Mouse (Mus musculus): ENCODE data around the gene Rnf13.
"Not testable (repeated sequence)": the region's sequence is repeated elsewhere in the genome, so short reads cannot be mapped to it uniquely, and the experiment has no call there.

The Rnf13 gene

DNA sequence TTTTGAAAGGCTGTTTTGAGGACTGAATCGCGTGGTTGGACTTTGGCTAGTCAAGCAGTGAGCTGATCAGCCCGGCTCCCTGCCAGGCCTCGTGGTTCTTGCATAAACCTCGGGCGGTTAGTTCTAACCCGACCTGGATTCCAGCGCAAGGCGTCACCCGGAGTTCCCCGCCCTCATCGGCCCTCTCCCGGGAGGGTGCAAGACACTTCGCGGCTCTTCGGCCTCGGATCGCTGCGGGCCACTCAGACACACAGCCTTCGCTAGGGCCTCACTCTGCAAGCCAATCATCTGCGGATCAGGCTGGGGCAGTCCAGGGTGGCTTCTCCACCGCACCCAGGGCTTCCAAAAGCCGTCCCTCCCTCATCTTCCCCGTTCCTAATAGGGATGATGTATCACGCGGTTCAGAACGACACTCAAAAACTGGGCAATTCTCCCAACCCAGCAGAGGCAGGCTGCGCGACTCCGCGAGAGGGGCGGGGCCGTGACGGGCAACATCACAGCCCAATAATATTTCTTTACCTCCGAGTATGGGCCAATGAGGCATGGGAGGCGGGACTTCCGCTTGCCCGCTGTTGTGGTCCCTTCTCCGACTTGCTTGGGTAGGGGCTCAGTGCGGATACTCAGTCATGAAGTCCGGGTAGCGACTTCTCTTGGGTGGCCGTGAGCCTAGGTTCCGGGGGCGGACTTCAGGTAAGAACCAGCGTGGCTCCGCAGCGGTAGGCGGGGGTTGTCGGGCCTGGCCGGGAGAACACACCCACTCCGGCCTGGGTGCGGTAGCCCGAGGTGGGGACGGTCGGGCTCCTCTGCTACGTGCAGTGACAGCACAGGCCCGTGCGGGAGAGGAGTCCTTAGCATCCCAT lies at the start of gene Rnf13:
Rnf13 (plus strand) TSS at position 552 of the 860 bp plus-strand sequence.
- peak; percentile 93 for DNase-seq (ENCODE audit: low spot score in 2 of 2)

DNA sequence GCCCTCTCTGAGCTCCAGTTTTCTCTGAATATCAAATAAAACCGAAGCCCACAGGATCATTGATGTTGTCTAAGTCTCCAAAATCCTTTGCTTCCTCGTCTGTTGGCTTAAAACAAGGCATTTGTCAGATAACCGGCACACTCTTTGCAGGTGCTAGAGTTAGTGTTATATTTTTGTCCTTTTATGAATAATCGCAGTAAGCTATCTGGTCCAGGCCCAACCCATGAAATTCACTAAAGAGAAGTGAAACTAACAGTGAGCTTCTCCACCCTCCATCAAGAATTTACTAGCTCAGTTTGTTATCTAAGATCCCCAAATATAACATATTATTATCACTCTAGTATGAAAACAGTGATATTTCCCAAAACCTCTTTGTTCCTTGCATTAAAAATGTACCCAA lies 44.1 kb upstream of the Rnf13 start:
- DNase-seq (ENCODE audit: low spot score in 2 of 2): peak; percentile 30 to 60

DNA sequence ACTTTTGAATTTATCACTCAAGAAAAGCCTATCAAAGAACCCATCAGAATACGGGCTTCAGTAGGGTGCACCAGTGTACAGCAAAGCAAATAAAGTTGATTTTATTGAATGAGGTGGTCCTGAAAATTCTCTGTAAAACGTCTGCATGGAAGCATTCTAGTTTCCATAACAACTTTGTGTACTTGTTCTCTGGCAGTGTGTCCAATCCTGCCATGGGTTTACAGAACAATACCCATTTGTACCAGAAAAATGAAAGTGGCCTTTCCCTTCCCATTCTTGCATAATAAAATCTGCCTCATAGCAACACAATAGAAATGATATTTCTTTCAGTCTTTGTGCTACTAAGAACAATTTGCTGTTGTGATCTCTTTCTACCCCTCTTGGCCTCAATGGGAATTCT lies 43.1 kb upstream of the Rnf13 start, which contains the start of gene Ankub1:
Ankub1 (minus strand) TSS at position 81 of the 400 bp plus-strand sequence.
- no peak for DNase-seq (ENCODE audit: low spot score in 2 of 2)

DNA sequence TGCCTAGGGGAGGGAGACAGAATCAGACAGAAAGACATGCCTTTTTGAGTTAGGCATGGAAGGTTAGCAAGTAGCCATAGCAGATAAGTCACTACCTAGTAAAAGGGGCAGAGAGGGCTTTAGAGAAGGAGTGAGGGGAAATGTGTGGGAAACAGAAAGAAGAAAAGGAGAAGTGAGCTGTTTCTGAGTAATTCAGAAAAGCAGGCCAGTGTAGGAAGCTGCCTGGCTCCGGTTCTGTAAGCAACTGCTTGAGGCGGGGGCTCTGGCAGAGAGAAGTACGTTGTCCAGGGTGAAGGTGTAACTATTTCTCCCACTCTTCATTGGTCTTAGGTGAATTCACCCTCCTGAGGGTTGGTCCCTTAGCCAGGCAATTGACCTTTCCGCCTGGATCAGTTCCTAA lies 39.6 kb upstream of the Rnf13 start:
- DNase-seq (ENCODE audit: low spot score in 2 of 2): peak; percentile 22 to 27

DNA sequence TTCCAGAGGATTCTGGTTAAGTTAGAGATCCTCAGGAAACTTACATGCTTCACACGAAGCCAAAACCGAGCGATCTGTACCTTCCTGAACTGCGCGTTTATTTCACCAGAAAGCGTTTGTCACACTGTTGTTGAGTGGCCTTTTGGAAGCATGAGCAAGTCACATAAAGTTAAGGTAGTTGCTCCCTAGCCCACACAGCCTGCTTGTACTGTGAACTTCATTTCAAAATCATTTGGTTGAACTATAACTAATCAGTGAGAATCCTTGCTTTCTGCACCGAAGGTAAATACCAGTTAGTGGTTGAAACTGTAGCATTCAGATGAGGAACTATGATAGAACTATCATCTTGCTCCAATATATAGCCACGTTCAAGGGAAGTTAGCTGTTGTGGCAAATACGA lies 39.1 kb upstream of the Rnf13 start:
- no peak for DNase-seq (ENCODE audit: low spot score in 2 of 2)

DNA sequence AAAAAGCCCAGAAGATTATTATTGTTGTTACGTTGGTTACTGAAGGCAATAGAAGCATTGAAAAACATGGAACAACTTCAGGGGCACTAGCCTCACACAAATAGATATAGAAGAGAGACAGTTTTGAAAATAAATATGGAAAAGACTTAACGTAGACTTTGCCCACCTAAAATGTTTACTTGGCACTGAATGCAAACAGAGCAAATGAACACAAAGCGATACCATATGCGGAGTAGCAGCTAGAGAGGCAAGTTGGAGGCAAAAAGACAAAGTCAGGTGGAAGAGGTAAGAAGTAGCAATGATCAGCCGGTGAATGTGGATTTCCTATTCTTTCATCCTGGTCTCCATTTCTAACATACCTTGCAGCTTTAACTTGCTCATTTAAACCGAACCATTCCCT lies 21.7 kb upstream of the Rnf13 start:
- no peak for DNase-seq (ENCODE audit: low spot score in 2 of 2)

DNA sequence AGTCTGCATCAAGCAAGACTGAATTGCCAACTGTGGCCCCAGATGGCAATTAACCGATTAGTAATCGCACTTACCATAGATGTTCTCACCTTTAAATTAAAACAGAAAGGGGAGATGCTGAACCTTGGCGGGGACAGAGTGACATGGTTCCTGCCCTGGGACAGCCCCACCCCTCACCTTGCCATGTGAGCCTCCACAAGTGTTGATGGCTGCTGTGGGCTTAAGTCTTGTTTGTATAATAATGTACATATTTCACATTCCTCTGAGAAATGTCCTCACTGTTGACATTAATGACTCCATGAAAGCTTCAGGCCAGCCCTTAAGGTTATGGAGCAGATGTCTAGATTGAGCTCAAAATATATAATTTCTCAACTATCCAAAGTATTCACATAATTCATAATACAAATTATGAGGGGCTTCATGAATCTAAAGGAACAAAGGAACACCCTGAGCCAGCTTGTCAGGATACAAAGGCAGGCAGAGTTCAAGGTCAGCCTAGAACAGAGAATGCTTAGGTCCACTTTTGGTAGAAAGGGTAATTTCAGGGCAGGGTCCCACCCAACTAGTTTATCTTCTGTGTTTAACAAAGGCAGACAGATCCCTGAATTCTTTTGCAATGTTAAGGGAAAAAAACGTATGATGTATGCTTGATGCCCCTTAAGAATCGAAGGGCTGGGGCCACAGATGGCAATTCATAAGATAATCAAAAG lies 3.5 kb upstream of the Rnf13 start:
- DNase-seq (ENCODE audit: low spot score in 2 of 2): no peak

DNA sequence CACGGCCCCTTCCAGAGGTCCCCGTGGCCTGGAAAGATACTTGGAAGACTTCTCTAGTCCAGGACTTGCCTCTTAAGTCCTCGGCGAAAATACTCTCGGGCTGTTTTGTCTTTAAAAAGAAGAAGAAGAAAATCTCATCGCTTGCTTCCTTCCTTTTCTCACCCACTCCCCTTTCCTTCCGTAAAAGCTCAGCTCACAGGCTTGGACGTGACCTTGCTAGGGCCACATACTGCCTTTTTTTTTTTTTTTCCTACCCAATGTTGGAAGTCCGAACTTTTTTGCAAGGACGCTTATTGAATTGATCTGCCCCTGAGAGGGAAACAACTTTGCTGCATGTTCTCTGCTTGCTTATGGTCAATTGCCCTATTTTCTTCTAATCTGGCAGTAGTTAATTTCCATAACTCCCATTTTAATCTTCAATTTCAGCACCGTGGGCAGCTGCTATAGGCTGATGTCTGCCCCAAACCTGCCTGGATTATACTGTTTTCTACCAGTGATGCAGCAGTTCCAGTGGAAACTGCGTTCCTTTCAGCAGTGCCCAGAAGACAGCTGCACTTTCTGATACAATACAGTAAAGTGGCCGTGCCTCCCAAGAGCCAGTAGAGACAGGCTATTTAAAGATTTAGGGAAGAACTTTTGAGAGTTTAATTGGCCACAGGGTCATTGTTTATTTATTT lies 695 bp downstream of the Rnf13 start:
- DNase-seq (ENCODE audit: low spot score in 2 of 2): no peak

DNA sequence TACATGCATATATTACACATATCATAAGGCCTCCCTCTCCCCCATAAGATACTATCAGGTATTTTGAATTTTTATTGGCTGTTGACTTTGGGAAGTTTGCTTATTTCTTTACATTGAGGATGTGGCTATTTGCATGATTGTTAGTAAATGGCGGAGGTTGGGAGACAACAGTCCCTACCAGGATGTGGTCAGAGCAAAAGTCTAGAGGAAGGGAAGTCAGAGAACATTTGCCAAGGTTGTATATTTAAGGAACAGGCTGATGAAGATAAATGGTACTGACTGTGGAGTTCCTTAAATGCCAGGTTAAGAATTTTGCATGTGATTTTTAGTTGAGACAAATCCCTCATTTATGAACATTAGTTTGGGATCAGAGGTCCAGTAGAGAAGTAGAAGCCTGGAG lies 4.0 kb downstream of the Rnf13 start:
- no peak for DNase-seq (ENCODE audit: low spot score in 2 of 2)

DNA sequence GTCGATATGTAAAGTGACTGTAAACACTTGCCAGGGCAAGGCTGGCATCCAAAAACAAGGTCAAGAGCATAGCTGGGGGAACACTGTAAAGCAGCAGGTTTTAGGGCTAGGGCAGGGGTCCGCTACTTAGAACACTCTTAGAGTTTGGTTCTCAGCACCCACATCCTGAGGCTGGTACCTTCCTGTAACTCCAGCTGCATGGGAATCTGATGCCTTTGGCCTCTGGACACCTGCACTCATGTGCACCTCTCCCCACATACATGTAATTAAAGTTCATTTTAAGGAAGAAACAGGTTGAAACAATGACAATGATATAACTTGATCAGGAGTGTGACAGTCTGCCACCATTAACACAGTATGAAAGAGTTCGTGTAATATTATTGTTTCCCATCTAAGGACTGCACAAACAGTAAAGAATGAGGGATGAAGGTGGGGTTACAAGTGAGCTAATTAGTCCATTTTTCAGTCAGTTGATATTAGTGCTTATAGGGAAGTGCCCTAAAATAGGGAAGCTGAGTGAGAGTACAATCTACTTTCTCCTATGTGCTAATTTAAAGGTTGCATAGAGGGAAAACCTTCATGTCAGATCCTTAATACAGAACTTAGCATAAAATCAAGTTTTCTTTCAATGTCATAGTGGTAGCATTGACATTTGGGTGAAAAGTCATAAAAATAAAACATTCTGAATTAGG lies 12.9 kb downstream of the Rnf13 start:
- no peak for DNase-seq (ENCODE audit: low spot score in 2 of 2)

DNA sequence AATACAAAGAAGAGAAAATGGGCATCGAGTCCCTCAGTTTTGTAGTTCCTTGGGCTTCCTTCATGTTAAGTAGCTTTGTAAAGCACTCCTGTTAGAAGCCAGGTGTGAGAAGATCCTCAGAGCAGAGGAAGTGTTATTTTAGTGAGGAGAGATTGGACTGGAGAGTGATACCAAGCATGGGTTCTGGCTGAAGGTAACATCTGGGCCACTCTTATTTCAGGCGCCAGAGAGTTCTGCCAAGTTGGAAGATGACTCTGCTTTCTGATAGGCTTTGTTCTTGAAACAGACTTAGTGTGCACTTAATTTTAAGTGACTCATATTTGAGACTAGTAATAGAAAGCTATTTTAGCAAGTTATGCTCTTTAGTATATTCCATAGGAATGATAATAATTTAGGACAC lies 41.1 kb downstream of the Rnf13 start:
- DNase-seq (ENCODE audit: low spot score in 2 of 2): no peak

DNA sequence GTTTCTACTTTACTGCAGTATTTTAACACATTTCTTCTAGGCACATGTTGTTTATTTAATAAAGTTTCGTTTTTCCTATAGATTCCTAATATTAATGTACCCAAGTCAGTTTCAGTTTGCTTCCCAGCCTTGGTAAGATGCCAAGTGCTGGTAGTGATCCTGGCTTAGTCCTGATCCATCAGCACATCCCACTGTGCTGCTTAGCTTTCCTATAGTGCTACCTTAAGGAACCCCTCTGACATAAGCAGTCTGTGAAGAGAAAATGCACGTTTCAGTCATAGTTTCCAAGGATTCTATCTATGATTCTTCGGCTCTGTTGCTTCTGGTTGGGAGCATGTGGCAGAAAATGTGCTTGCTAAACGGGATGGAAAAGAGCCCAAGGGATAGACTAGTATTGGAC lies 52.6 kb downstream of the Rnf13 start:
- DNase-seq (ENCODE audit: low spot score in 2 of 2): no peak

DNA sequence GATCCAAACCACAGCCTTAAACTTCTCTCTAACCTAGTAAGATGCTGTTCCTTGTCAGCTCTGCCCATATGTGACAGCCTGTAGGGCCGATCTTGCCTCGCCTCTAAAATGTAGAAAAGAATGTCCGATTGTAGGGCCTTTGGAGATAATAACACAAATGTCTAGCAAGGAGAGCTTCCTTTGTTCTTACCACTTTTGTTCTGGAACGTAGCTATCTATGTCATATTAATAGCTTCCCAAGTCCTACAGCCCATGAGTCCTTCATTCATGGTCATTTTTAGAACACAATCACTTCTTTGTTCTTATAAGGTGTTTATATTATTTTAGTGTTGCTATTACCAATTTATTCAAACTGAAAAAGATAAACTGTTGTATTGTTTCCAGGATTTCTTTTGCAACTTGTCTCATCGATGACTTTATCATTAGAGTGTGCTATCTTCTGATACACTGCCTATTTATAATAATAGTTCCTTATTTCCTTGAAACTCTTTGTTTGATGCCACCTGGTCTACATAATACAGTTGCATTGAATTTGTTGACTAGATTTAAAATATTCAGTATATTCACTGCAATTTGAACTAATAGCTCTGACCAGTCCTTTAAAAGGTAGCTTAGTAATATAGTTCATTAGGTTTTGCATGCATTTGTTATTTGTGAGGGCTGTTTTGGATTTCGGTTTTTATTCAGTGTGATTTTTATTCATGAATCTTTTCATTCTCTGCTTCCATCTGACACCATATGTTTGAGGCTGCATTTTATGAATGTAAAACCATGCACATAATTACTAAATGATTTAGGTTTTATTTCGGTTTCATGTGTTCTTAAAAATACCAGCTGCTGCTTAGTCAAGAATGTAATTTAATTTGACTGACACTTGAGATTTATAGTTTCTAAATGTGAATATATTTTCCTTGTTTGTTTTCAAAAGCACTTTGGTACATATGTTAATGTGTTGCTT lies 53.4 kb downstream of the Rnf13 start:
- DNase-seq (ENCODE audit: low spot score in 2 of 2): no peak

DNA sequence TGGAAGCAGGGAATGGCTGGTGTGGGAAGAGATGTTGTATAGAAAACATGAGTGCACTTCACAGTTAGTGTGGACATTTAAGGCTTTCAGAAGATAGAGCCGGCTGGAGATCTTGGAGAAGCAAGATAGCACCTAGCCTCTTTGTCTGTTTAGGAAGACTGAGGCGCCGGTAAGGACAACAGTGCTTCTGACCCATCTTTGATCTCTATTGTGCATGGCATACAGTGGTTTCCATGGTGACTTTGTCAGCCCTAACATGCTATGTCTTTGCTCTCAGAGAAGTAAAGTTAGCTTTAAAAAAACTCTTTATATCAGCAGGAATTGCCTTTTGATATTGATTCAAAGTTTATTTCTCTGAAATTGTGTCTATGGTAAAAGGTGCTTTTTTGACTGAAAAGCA lies 55.2 kb downstream of the Rnf13 start:
- no peak for DNase-seq (ENCODE audit: low spot score in 2 of 2)

DNA sequence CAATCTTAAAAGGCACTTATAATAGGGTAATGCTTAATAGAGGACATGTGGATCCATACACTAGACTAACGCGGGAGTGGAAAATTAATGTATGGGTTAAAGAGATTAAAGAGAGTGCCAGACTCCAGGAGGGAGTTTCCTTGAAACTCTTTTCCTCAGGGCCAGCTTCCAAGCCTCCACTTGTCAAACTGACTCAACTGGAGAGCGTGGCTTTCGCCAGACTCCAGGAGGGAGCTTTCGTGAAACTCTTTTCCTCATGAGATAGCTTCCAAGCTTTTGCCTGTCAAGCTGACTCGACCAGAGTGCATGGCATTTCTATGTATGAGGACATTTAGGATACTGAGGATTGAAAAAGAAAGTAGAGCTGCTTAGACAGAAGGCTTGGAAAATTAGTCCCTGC lies 59.2 kb downstream of the Rnf13 start:
- DNase-seq (ENCODE audit: low spot score in 2 of 2): not testable (repeated sequence)

DNA sequence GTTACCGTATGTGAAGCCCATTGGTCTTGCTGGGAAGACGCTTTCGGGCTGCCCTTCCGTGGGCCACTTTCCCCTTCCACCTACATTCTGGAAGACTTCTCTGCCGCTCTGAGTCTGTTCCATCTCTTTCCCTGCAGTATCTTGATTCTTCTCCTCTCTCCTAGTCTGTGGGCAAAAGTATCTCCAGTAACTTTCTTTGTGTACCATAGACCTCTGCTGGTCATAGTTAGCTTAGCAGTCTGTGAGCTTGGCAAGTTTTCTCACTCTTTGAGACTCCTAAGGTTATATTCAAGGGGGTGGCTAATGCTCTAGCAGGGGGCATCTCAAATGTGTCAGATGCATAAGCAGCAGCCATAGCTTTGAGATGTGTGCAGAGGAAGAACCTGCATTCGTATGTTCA lies 79.6 kb downstream of the Rnf13 start:
- no peak for DNase-seq (ENCODE audit: low spot score in 2 of 2)

DNA sequence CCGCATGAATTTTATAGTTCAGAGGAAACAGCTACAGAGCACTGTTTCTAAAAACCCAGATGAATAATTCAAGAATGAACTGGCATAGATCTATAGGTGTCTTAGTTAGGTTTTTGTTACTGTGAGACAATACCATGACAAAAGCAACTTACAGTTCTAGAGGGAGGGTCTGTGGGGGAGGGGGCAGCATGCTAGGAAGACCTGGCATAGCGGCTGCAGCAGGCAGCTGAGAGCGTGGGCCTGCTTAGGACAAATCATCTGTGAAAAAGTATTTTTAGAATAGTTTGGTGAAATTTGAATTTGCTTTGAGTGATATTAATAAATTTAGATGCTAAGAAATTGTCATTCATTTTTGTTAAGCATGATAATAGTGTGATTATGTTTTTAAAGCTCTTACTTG lies 90.0 kb downstream of the Rnf13 start:
- DNase-seq (ENCODE audit: low spot score in 2 of 2): no peak

DNA sequence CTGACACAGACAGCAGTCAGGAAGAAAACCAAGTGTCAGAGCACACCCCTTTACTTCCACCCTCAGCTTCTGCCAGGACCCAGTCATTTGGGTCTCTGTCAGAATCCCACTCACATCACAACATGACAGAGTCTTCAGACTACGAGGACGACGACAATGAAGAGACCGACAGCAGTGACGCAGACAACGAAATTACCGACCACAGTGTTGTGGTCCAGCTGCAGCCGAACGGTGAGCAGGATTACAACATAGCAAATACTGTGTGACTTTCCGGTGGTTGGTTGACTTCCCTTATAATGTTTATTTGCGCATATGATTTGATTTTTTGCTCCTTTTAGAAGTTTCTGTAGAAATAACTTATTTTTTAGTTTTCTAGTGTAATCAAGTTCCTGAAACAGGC lies 97.7 kb downstream of the Rnf13 start:
- DNase-seq (ENCODE audit: low spot score in 2 of 2): no peak

DNA sequence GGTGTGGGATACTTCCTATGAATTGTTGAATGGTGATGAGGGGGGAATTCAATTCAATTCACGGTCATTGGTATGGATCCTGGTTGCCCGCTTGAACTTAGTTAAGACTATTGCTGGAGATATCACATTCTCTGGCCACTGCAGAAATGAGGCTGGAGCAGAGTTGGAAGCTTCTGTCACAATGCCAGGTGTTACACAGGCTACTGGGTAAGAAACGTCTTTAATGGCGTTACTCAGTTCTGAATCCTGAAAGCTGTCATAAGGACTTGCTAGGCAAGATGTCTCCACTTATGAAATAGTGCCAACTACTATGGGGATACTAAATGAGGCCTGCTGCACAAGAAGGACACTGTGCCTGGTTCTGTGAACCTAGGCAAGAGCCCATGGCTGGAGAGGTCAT lies 101.0 kb downstream of the Rnf13 start:
- DNase-seq (ENCODE audit: low spot score in 2 of 2): no peak

DNA sequence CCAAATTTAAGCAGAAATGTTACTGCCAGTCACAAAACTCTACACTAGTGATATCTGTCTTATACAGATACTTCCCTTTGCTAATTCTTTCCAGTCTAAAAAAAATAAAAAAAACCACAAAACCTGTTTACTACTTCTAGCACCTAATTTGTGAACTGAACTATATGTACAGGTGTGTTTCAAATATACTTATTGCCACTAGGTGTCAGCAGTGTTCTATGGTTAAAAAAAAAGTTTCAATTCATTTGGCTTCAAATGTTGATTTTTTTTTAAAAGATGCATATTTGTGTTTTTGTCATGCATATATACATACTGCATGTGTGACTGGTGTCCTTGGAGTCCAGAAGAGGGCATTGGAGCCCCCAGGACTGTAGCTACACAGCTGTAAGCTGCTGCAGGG lies 107.9 kb downstream of the Rnf13 start:
- no peak for DNase-seq (ENCODE audit: low spot score in 2 of 2)

All from spleen, postnatal 36 days (tissue).